Mouse (Mus musculus) cortical plate, adult 2 months (tissue): ENCODE measurements around the gene Elof1.

Source experiments
- CTCF ChIP-seq: fragments of 200-500 bp; IDR thresholded peaks from 2 replicates; pipeline ENCODE4 v1.5.1; 2011; ENCODE audit warnings: mild to moderate bottlenecking, control low read depth, low read length; ENCODE audit not compliant: insufficient read depth; ENCODE audit errors: extremely low read depth
- POLR2A ChIP-seq: fragments of 200-500 bp; IDR thresholded peaks from 2 replicates; pipeline ENCODE4 v1.6.1; 2011; ENCODE audit warnings: mild to moderate bottlenecking, low read length, control low read depth; ENCODE audit not compliant: insufficient read depth; ENCODE audit errors: extremely low read depth

- TF ChIP-seq CTCF (no peak), POLR2A (no peak)
Measured at GRCm38 (mm10) chr9:22121545-22121944, 4.6 kb upstream of the Elof1 start.
